Mouse (Mus musculus) monocyte, adult 59 days (primary cell): ENCODE data around the gene Fam185a. TPM values are rescaled to one million over a fixed set of nuclear protein-coding genes. Genes with fewer than 3 reads are reported as not detected.

Experiments
- total RNA-seq, 2 experiments: library from RNA; stranded (reverse); gene quantifications; one replicate each; pipeline ENCODE4 v1.2.4; 2023

The Fam185a gene
- 1 to 10 TPM; 1.9 to 2.5 TPM for total RNA-seq

DNA sequence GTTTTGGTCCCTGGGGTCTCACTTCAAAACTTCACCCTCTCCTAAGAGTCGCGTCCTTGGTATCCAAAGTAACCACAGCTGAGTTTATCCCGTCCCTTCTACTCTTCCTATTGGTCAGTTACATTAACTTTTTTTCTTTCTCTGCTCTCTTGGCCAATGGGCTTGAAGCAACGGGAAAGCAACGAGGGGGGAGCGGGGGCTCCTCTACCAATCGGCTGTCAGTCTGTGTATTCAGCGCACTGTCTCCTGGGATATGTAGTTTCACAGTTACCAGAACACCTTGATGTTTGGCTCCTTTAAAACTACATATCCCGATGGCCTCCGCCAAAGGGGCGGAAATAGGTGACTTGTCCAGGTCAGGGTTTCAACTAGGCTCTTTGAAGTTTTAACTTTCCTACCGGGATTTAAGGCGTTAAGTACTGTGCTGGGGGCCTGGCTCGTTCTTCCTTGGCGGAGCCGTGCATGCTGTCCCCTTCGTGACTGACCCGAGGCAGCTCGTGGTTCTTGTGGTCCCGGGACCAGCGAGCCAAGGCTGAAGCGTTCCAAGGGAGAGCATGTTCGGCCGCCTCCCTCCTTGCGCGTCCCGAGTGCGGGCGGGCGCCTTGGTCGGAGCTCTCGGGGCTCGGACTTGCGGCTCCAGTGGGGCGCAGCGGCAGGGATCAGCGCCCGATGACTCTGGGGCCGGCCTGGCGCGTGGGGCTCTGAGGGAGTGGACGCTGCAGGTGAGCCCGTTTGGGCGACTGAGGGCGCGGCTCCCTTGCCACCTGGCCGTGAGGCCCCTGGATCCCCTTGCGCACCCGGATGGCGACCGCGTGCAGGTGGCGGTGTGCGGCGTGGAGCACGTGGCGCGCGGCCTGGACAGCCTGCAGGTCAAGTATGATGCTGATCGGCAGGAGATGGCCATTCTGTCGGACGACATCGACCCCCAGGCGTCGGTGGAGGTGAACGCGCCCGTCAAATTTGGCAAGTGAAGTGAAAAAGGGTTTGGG, at the start of gene Fam185a, which contains the start of gene Ccdc146:
Fam185a (plus strand) TSS at position 345 of the 989 bp plus-strand sequence.
Ccdc146 (minus strand) TSS at position 64 of the 989 bp plus-strand sequence.

Other genes starting within 250 kb of the Fam185a start
- gene Gsap, start 238.7 kb upstream of the Fam185a start, total RNA-seq = 100 to 1,000 TPM; 157 to 163 TPM
- gene Fgl2, start 52.3 kb upstream of the Fam185a start, total RNA-seq = 10 to 100 TPM; 35.1 to 52.4 TPM
- gene Ccdc146, start 281 bp upstream of the Fam185a start, total RNA-seq = not detected
- not detected for gene Lrrc17, start 118.6 kb downstream of the Fam185a start, total RNA-seq
- not detected for gene Fbxl13, start 220.7 kb downstream of the Fam185a start, total RNA-seq
- 10 to 100 TPM; 19.8 to 20.9 TPM for gene Armc10, start 220.9 kb downstream of the Fam185a start, total RNA-seq